Mouse (Mus musculus) hindbrain, postnatal 0 days (tissue): Measurements from ENCODE around the gene Gm20547. TPM values are rescaled to one million over a fixed set of nuclear protein-coding genes. Genes with fewer than 3 reads are reported as not detected.

ENCODE experiments used
- ATAC-seq: fragments of 200-750 bp; cut with Nextera tagmentation; 2 replicates; pipeline ENCODE4 v1.8.0; 2017; ENCODE audit warnings: mild to moderate bottlenecking, moderate TSS enrichment, moderate library complexity
- DNase-seq: peaks from one replicate; pipeline ENCODE4 v3.0.0-alpha.2; 2015; ENCODE audit warnings: low spot score
- H3K27ac ChIP-seq: fragments of 300-500 bp; sonication (generic); 2 replicates; pipeline ENCODE4 v1.5.1; 2014; ENCODE audit warnings: mild to moderate bottlenecking
- H3K27me3 ChIP-seq: fragments of 300-500 bp; sonication (generic); 2 replicates; pipeline ENCODE4 v1.6.1; 2014; ENCODE audit warnings: low read length, mixed read lengths; ENCODE audit not compliant: insufficient read depth
- H3K36me3 ChIP-seq: fragments of 300-500 bp; sonication (generic); 2 replicates; pipeline ENCODE4 v1.6.1; 2014; ENCODE audit warnings: low read length, mixed read lengths; ENCODE audit not compliant: insufficient read depth
- H3K4me1 ChIP-seq: fragments of 300-500 bp; sonication (generic); 2 replicates; pipeline ENCODE4 v1.6.1; 2014; ENCODE audit warnings: antibody characterized with exemption, low read length, mixed read lengths; ENCODE audit not compliant: insufficient read depth
- H3K4me2 ChIP-seq: fragments of 300-500 bp; sonication (generic); 2 replicates; pipeline ENCODE4 v1.6.1; 2014; ENCODE audit warnings: low read depth, mild to moderate bottlenecking, low read length, moderate library complexity, mixed read lengths
- H3K4me3 ChIP-seq: fragments of 300-500 bp; sonication (generic); 2 replicates; pipeline ENCODE4 v1.5.1; 2014; ENCODE audit warnings: low read length
- H3K9ac ChIP-seq: fragments of 300-500 bp; sonication (generic); replicated peaks from 2 replicates; pipeline ENCODE4 v1.6.1; 2014; ENCODE audit warnings: mild to moderate bottlenecking, low read length, moderate library complexity, mixed read lengths
- H3K9me3 ChIP-seq: fragments of 300-500 bp; sonication (generic); 2 replicates; pipeline ENCODE4 v1.6.1; 2016; ENCODE audit warnings: low read length, mixed read lengths
- CTCF ChIP-seq: IDR thresholded peaks from 2 replicates; pipeline ENCODE4 v1.5.1; 2016; ENCODE audit warnings: antibody characterized with exemption, control low read depth, low read depth
- WGBS: fragments of 180-500 bp; shearing (Covaris S2); extraction: QIAGEN DNeasy Blood & Tissue Kit; methylation state at CpG from one replicate; pipeline ENCODE4 v1.1.7; 2014; 5-methylcytosine and 5-hydroxymethylcytosine counted together
- polyA plus RNA-seq: library from polyadenylated mRNA; unstranded; fragments of >200 nt; fragmentation: Nextera tagmentation; extraction: Ambion mirVana; gene quantifications from 2 replicates; pipeline ENCODE4 v1.2.1, GENCODE M21; 2015
- total RNA-seq: library from RNA; depleted of rRNA; stranded (reverse); fragments of >200 nt; gene quantifications from 2 replicates; pipeline ENCODE4 v1.2.3, GENCODE M21; 2014

Gene Gm20547
- total and polyA plus RNA-seq, 2 experiments from 2014 or later, result not detected

DNA sequence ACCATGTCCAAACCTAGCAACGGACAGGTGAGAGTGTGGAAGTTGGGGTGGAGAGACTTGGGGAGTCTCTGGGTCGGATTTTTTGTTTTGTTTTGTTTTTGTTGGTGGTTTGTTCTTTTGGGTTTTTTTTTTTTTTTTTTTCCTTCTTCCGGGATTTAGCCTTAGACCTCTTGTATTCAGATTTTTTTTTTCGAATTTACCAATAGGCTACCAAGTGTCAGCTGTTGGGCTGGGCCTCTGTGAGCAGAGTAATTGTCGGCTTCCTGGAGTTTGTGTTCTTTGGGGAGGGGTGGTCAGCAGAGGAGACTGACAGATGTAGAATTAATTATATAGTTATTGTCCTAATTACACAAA lies 18.0 kb upstream of the Gm20547 start:
- Histone ChIP-seq H3K9ac (peak overlapping the region; percentile 93), H3K4me2 (peak overlapping the region; percentile 94), H3K4me1 (peaks cover 15% of the 10 kb centered on the region; the same call in 1 of the 2 replicates), H3K4me3 (peak overlapping the region; percentile 88), H3K27ac (peak overlapping the region; percentile 92), H3K27me3 (no peaks in the 10 kb centered on the region), H3K9me3 (no peaks in the 10 kb centered on the region), H3K36me3 (peaks cover 27% of the 10 kb centered on the region)
- no peak for TF ChIP-seq CTCF
- no peak for ATAC-seq
- 3% methylated on average over 5 of the region's 5 CpGs for WGBS
- DNase-seq, result no peak

GRCm38 (mm10) chr17:34899053-34899889 lies 17.4 kb upstream of the Gm20547 start:
- no peak for ATAC-seq
- peaks cover 15% of the 10 kb centered on the region; the same call in 1 of the 2 replicates for H3K4me1 ChIP-seq

GRCm38 (mm10) chr17:34898706-34899052 lies 16.8 kb upstream of the Gm20547 start:
- Histone ChIP-seq H3K36me3 (peaks cover 19% of the 10 kb centered on the region), H3K27ac (peak overlapping the region; percentile 92), H3K9me3 (no peaks in the 10 kb centered on the region), H3K27me3 (no peaks in the 10 kb centered on the region), H3K4me3 (peak overlapping the region; percentile 88), H3K4me2 (peak overlapping the region; percentile 94), H3K4me1 (peaks cover 15% of the 10 kb centered on the region; the same call in 1 of the 2 replicates), H3K9ac (peak overlapping the region; percentile 93)
- no CpG with 5 or more reads among the region's 47 CpGs for WGBS
- peak; percentile 74 for DNase-seq
- ATAC-seq, result peak; percentile 0; the same call in 1 of the 2 replicates
- TF ChIP-seq CTCF, result no peak

More at GRCm38 (mm10) chr17:34899053-34899889, 17.4 kb upstream of the Gm20547 start:
- Histone ChIP-seq H3K9ac (peak overlapping the region; percentile 93), H3K9me3 (no peaks in the 10 kb centered on the region), H3K4me3 (peak overlapping the region; percentile 88), H3K36me3 (peaks cover 21% of the 10 kb centered on the region), H3K4me2 (peak overlapping the region; percentile 94), H3K27me3 (no peaks in the 10 kb centered on the region), H3K27ac (peak overlapping the region; percentile 92)
- WGBS, result under 1% methylated on average over 38 of the region's 45 CpGs
- TF ChIP-seq CTCF, result no peak
- peak; percentile 28 for DNase-seq

DNA sequence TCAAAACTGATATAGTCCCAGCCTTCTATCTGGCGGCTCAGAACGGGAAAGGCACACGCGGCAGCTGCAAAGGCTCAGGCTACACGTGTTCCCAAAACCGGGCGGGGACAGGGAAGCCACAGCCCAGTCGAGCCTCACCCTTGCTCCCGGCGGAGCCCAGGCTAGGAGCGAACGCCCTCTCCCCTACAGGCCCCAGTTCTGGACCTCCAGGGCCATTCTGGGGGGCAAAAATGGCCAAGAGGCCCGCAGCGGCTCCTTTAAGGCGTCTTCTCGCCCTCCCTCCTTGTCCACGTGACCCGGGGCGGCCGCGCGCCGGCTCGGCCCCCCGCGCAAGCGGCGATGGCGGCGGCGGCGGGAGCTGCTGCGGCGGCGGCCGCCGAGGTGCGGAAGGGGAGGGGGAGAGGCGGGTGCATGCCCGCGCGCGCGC lies 16.3 kb upstream of the Gm20547 start, which contains the start of the genes C2 and Ehmt2:
Gene C2 (minus strand): TSS at position 106 of the 427 bp plus-strand sequence.
Gene Ehmt2 (plus strand): TSS at position 310 of the 427 bp plus-strand sequence.
- WGBS, result 2% methylated on average over 30 of the region's 44 CpGs
- ATAC-seq (peak; percentile 48), DNase-seq (peak; percentile 93)
- Histone ChIP-seq H3K36me3 (peaks cover 14% of the 10 kb centered on the region; the same call in 1 of the 2 replicates), H3K27me3 (no peaks in the 10 kb centered on the region), H3K4me3 (peak within 1 kb of the TSS; percentile 88), H3K9ac (peak within 1 kb of the TSS; percentile 93), H3K4me2 (peak within 1 kb of the TSS; percentile 94), H3K27ac (peak within 1 kb of the TSS; percentile 92), H3K4me1 (peaks cover 15% of the 10 kb centered on the region; the same call in 1 of the 2 replicates), H3K9me3 (no peaks in the 10 kb centered on the region)
- TF ChIP-seq CTCF, result no peak

DNA sequence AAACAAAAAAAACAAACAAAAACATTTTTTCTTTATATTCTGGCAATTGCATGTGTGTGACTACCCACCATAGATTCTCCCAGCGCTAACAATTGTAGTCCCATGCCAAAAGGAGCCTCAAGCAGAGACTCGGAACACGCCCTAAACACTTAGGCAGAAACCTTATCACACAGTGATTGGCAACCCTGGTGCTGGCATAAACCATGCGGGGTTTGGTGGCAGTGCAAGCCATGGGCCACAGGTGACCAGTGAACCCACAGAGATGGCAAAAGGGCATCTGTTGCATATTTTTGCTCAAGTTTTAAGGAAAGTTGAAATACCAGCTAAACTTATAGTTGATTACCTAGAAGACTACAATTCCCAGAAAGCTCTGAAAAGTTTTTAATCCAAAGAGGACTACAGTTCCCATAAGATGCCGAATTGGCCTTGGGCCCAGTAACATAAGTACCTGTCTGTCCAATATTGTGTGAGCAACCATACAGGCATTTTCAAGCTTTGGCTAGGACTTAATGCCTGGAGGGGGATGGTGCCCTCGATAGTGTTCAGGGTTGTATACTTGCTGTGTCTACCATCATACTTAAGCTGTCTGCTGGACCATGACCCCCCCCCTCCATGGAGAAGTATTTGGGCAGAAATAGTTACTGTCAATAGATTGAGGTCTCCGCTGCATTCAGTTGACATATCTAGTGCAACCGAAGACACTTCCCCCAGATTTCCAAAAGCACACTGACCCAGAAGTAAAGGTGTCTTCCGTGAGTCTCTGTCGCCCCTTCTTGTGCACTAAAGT lies 15.7 kb upstream of the Gm20547 start:
- Histone ChIP-seq H3K27ac (peak overlapping the region; percentile 92), H3K27me3 (no peaks in the 10 kb centered on the region), H3K36me3 (peaks cover 8% of the 10 kb centered on the region; the same call in 1 of the 2 replicates), H3K4me1 (peaks cover 15% of the 10 kb centered on the region; the same call in 1 of the 2 replicates), H3K9ac (peak overlapping the region; percentile 93), H3K4me2 (peak overlapping the region; percentile 94), H3K9me3 (no peaks in the 10 kb centered on the region), H3K4me3 (peak overlapping the region; percentile 88)
- DNase-seq (peak; percentile 54), ATAC-seq (no peak)
- no peak for TF ChIP-seq CTCF
- 12% methylated on average over 10 of the region's 10 CpGs for WGBS

DNA sequence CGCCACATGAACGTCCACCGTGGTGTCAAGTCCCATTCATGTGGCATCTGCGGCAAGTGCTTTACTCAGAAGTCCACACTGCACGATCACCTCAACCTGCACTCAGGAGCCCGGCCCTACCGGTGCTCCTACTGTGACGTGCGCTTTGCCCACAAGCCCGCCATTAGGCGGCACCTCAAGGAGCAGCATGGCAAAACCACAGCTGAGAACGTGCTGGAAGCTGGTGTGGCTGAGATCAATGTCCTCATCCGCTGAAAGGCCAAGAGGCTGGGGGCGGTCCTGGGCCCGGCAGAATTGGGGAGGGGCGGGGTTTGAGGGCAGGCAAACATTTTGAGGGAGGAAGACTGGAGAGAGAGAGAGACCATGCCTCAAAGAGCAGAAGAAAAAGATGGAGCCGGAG lies 14.5 kb upstream of the Gm20547 start:
- peaks cover 5% of the 10 kb centered on the region; the same call in 1 of the 2 replicates for H3K36me3 ChIP-seq
- H3K27me3 ChIP-seq, result no peaks in the 10 kb centered on the region
- H3K4me2 ChIP-seq, result 0 out of 2 replicates have a peak overlapping the region, but pooled peaks have one; percentile 94
- no peaks in the 10 kb centered on the region for H3K9me3 ChIP-seq
- 83% methylated on average over 17 of the region's 17 CpGs for WGBS
- no peak overlapping the region for H3K4me3 ChIP-seq
- no peak overlapping the region for H3K27ac ChIP-seq
- H3K4me1 ChIP-seq, result peaks cover 15% of the 10 kb centered on the region; the same call in 1 of the 2 replicates
- no peak for DNase-seq
- no peak for ATAC-seq
- H3K9ac ChIP-seq, result no peak overlapping the region
- TF ChIP-seq CTCF, result no peak
